Mouse (Mus musculus) heart, postnatal 0 days (tissue): ENCODE data around the gene Itpkc.

Experiments
- CTCF ChIP-seq: IDR thresholded peaks from 2 replicates; pipeline ENCODE4 v1.5.1; 2016; ENCODE audit warnings: antibody characterized with exemption, control low read depth, low read depth
- EP300 ChIP-seq: IDR thresholded peaks from 2 replicates; pipeline ENCODE4 v1.6.1; 2016; ENCODE audit warnings: antibody characterized with exemption, low read depth

DNA sequence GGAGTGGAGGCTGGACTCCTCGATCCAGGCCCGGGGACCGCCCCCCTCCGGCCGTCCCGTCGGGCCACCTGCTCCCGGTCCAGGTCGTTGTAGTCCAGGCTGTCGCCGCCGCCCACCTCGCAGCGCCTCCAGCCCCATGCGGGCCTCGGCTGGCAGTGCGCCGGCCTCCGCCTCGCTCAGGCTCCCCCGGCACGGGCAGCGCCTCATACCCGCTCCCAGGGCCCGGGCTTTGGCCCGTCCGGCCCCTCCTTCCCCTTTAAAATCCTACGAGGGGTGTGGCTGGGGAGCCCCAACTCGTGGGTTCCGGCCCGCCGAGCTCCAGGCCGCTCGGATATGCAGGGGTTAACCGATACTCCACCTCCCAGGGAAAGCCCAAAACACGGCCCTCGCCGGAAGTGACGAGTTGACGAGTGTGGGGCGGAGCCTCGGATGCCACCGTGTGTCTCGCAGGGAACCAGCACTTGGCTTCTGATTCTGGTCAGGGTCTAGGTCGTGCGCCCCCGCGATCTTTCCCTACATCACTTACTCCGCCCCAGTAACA lies at the start of gene Itpkc:
- TF ChIP-seq EP300: no peak; the same call in 1 of the 2 replicates
- no peak; the same call in 1 of the 2 replicates for TF ChIP-seq CTCF
